Mouse (Mus musculus) limb, embryonic 11.5 days (tissue): ENCODE results near the gene Nucb1. TPM values are rescaled to one million over a fixed set of nuclear protein-coding genes. Genes with fewer than 3 reads are reported as not detected.
A peak's percentile ranks its signal among the peaks of the same experiment; 100 is the strongest.
"Not testable (repeated sequence)": the region's sequence is repeated elsewhere in the genome, so short reads cannot be mapped to it uniquely, and the experiment has no call there.

Experiments
- ATAC-seq: fragments of 200-750 bp; cut with Nextera tagmentation; 2 replicates; pipeline ENCODE4 v1.8.0; 2017; ENCODE audit warnings: low read depth; ENCODE audit not compliant: insufficient number of reproducible peaks, low FRiP score, low TSS enrichment
- DNase-seq: peaks from one replicate; pipeline ENCODE4 v3.0.0-alpha.2; 2015; ENCODE audit warnings: low spot score
- H3K27ac ChIP-seq: fragments of 300-500 bp; sonication (generic); replicated peaks from 2 replicates; pipeline ENCODE4 v1.5.1; 2014; ENCODE audit warnings: low read depth, mild to moderate bottlenecking, low read length
- H3K27me3 ChIP-seq: fragments of 300-500 bp; sonication (generic); 2 replicates; pipeline ENCODE4 v1.6.1; 2014; ENCODE audit warnings: mild to moderate bottlenecking, low read length, mixed read lengths; ENCODE audit not compliant: control insufficient read depth, insufficient read depth
- H3K36me3 ChIP-seq: fragments of 300-500 bp; sonication (generic); 2 replicates; pipeline ENCODE4 v1.6.1; 2014; ENCODE audit warnings: mild to moderate bottlenecking, low read length, moderate library complexity, mixed read lengths; ENCODE audit not compliant: control insufficient read depth, insufficient read depth
- H3K4me1 ChIP-seq: fragments of 300-500 bp; sonication (generic); 2 replicates; pipeline ENCODE4 v1.6.1; 2014; ENCODE audit warnings: low read length, mixed read lengths; ENCODE audit not compliant: control insufficient read depth, insufficient read depth
- H3K4me2 ChIP-seq: fragments of 300-500 bp; sonication (generic); 2 replicates; pipeline ENCODE4 v1.6.1; 2014; ENCODE audit warnings: low read depth, mild to moderate bottlenecking, moderate library complexity; ENCODE audit not compliant: severe bottlenecking
- H3K4me3 ChIP-seq: fragments of 300-500 bp; sonication (generic); 2 replicates; pipeline ENCODE4 v1.5.1; 2014; ENCODE audit warnings: low read depth, low read length
- H3K9ac ChIP-seq: fragments of 300-500 bp; sonication (generic); 2 replicates; pipeline ENCODE4 v1.6.1; 2014; ENCODE audit warnings: mild to moderate bottlenecking, low read length
- H3K9me3 ChIP-seq: fragments of 300-500 bp; sonication (generic); 2 replicates; pipeline ENCODE4 v1.6.1; 2016; ENCODE audit warnings: low read length; ENCODE audit not compliant: control insufficient read depth
- WGBS: fragments of 180-500 bp; shearing (Covaris S2); extraction: QIAGEN DNeasy Blood & Tissue Kit; methylation state at CpG from one replicate; pipeline ENCODE4 v1.1.7; 2014; 5-methylcytosine and 5-hydroxymethylcytosine counted together
- polyA plus RNA-seq: library from polyadenylated mRNA; unstranded; fragments of >200 nt; fragmentation: Nextera tagmentation; extraction: Ambion mirVana; gene quantifications from 2 replicates; pipeline ENCODE4 v1.2.1, GENCODE M21; 2014

Gene Nucb1
- polyA plus RNA-seq, 1 experiment from 2014 or later = 122 TPM

DNA sequence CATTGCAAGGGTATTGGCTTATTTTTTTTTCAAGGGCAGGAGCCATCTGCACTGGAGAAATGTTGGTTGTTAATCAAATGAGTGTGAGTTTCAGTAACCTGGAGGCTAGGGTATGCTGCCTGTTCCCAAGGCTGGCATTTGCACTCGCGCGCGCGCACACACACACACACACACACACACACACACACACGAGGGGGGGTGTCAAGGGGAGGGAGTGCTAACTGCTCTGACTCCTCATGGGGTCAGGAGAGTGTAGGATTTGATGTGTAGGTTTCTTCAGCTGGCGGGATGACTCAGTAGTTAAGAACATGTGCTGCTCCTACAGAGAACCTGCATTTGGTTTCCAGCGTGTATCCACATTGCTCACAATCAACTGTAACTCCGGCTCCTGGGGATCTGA lies 19.4 kb downstream of the Nucb1 start:
- ATAC-seq = 0 out of 2 replicates have a peak, but pooled peaks have one; percentile 13
- Histone ChIP-seq H3K36me3 (peaks cover 14% of the 10 kb centered on the region), H3K4me3 (no peak overlapping the region), H3K9me3 (no peaks in the 10 kb centered on the region), H3K27me3 (no peaks in the 10 kb centered on the region), H3K27ac (no peak overlapping the region), H3K9ac (no peak overlapping the region), H3K4me1 (peaks cover 11% of the 10 kb centered on the region; the same call in 1 of the 2 replicates), H3K4me2 (peak overlapping the region; percentile 24; the same call in 1 of the 2 replicates)
- DNase-seq = peak; percentile 49
- WGBS = 21% methylated on average over 9 of the region's 9 CpGs

DNA sequence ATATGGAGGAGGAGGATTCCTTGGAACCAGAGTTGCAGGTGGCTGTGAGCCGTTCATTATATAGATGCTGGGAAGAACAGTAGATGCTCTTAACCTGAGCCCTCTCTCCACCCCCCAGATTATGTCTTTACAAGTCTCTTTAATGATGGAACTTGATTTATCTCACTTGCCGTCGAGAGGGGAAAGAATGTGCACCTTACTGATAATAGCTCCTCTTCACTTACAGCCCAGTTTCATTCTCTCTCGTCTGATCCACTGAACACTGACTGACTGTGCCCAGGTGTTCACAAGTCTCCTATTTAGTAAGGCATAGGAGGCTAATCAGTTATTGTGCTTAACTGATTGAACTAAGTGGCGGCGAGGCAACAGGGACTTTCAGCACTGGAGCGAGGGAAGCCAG lies 20.6 kb downstream of the Nucb1 start:
- ATAC-seq = no peak
- Histone ChIP-seq H3K4me1 (peaks cover 11% of the 10 kb centered on the region; the same call in 1 of the 2 replicates), H3K4me2 (no peak overlapping the region), H3K27ac (no peak overlapping the region), H3K27me3 (no peaks in the 10 kb centered on the region), H3K9me3 (no peaks in the 10 kb centered on the region), H3K4me3 (no peak overlapping the region), H3K9ac (no peak overlapping the region), H3K36me3 (peaks cover 11% of the 10 kb centered on the region)
- no peak for DNase-seq
- 71% methylated on average over 7 of the region's 7 CpGs for WGBS

DNA sequence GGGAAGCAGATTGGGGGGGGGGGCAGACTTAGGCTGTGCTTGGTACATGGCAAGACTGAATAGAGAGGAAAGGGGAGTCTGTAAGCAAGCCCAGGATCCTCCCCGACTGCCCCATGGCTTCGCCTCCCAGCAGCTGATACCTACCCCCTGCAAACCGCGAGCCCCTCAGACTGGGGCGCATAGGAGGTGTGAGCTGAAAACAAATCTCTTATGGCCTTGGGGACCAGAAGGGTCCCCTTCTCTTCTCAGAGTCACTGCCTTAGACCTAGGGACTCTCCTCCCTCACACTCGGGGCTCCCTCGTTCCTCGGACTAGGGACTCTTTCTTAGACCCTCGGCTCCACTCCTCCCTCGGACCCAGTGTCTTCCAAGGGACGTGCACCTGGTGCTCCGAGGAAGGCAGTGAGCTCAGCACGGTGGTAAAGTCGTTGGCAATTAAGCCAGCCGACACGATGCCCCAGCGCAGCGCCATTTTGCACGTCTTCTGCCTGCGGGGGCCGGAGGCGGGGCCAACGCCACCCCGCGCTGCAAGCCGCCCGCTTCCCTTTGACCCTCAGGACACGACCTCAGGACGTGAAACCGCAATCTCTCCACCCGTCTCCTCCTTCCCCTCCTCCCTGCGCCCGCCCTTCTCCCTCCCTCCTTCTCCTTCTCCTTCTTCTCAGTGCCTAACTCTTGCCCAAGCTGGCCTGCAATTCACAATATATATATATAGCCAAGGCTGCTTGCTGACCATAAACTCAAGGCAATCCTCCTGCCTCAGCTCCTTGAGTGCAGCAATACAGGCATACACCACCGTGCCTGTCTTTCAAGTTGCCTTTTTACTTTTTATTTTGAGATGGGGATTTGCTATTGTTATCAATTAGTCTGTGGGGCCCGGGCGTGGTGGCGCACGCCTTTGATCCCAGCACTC lies 21.7 kb downstream of the Nucb1 start, which contains the start of gene Dhdh:
Dhdh (minus strand) TSS at position 513 of the 912 bp plus-strand sequence.
- Histone ChIP-seq H3K4me2 (peak within 1 kb of the TSS; percentile 57), H3K4me3 (peak within 1 kb of the TSS; percentile 41), H3K4me1 (peaks cover 11% of the 10 kb centered on the region; the same call in 1 of the 2 replicates), H3K9me3 (no peaks in the 10 kb centered on the region), H3K27me3 (no peaks in the 10 kb centered on the region), H3K36me3 (peaks cover 1% of the 10 kb centered on the region; the same call in 1 of the 2 replicates), H3K27ac (peak within 1 kb of the TSS; percentile 73; the same call in 1 of the 2 replicates), H3K9ac (peak within 1 kb of the TSS; percentile 70)
- ATAC-seq (peak; percentile 48), DNase-seq (peak; percentile 72)
- WGBS = 8% methylated on average over 36 of the region's 38 CpGs

DNA sequence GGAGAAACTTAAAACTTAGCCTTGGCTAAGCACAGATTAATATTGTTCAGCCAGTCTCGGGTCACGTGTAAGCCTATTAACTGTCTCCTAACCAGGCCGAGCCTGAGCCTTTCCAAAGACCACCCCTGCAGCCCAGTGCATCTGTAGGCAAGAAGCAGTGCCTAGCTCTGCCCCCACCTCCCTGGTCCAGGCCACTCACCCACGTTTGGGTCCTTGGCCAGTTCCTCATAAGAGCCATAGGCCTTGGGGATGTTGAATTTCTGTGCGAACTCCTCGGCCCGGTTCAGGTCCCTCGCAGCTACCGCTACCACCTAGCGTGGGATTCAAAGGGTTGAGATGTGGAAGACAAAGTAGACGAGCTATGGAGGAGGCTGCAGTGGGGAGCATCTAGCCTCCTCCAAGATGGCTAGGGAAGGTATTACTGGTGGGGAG lies 22.3 kb downstream of the Nucb1 start:
- peak overlapping the region; percentile 73; the same call in 1 of the 2 replicates for H3K27ac ChIP-seq
- ATAC-seq = peak; percentile 33; the same call in 1 of the 2 replicates
- no peaks in the 10 kb centered on the region for H3K27me3 ChIP-seq
- no peaks in the 10 kb centered on the region; the same call in 1 of the 2 replicates for H3K36me3 ChIP-seq
- DNase-seq = peak; percentile 37
- peak overlapping the region; percentile 57 for H3K4me2 ChIP-seq
- WGBS = 32% methylated on average over 11 of the region's 11 CpGs
- no peaks in the 10 kb centered on the region for H3K9me3 ChIP-seq
- H3K4me1 ChIP-seq = peaks cover 11% of the 10 kb centered on the region; the same call in 1 of the 2 replicates
- H3K4me3 ChIP-seq = peak overlapping the region; percentile 41
- H3K9ac ChIP-seq = no peak overlapping the region

DNA sequence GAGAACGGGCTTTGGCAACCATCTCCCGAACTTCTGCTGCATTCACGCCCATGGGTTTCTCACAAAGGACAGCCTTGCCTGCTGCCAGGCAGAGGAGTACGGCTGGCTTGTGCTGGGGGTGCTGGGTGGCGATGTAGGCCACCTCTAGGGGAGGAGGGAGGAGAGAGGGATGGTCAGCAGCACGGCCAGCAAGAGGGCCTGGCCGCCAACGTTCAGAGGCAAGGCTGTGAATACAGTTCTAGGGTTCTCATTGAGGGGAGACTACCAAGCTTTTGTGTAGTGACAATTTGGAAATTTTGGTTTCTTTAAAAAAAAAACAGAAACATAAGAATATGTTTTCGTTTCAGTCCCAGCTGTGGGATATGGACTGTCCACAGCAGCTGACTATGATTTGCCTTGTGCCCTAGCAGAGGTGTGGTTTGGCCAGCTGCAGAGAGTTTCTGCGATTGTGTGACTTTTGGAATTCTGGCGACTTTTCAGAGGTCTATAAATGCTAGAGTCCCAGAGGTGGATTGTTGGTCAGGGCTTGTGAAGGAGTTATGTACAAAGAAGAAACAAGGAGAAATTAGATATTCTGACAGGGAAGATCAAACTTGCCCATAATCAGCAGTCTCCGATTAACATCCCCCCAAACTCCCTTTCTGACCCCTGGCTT lies 23.3 kb downstream of the Nucb1 start, which contains the start of gene Gm45808:
Gm45808 (minus strand) TSS at position 51 of the 655 bp plus-strand sequence.
- Histone ChIP-seq H3K9ac (no peak within 1 kb of the TSS), H3K36me3 (no peaks in the 10 kb centered on the region), H3K4me3 (no peak within 1 kb of the TSS), H3K9me3 (no peaks in the 10 kb centered on the region), H3K27me3 (no peaks in the 10 kb centered on the region), H3K4me1 (peaks cover 11% of the 10 kb centered on the region; the same call in 1 of the 2 replicates), H3K4me2 (no peak within 1 kb of the TSS; the same call in 1 of the 2 replicates), H3K27ac (no peak within 1 kb of the TSS)
- 84% methylated on average over 12 of the region's 12 CpGs for WGBS
- DNase-seq = no peak
- ATAC-seq = no peak

DNA sequence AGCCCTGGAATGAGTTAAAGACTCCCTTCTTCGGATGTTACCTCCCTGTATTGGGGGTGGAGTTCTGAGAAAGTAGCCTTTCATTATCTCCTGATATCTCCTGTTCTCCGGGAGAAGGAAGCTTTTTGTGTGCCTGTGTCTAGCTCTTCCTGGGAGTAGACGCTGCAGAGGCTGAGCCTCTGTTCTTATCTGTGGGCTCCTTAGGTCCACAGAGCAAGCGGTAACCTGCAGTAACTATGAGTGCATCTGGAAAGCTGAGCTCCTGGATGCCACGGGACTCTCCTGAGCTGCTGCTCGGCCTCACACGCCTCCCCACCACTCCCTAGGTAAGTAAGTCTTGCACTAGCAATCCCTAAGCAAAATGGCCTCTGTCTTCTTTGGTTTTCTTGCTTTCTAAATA lies 24.0 kb downstream of the Nucb1 start:
- no peaks in the 10 kb centered on the region for H3K36me3 ChIP-seq
- H3K9me3 ChIP-seq = no peaks in the 10 kb centered on the region
- H3K9ac ChIP-seq = no peak overlapping the region
- H3K4me1 ChIP-seq = peaks cover 10% of the 10 kb centered on the region; the same call in 1 of the 2 replicates
- DNase-seq (no peak), ATAC-seq (no peak)
- no peak overlapping the region for H3K27ac ChIP-seq
- no peak overlapping the region for H3K4me3 ChIP-seq
- H3K27me3 ChIP-seq = no peaks in the 10 kb centered on the region
- no peak overlapping the region for H3K4me2 ChIP-seq
- 79% methylated on average over 7 of the region's 7 CpGs for WGBS

DNA sequence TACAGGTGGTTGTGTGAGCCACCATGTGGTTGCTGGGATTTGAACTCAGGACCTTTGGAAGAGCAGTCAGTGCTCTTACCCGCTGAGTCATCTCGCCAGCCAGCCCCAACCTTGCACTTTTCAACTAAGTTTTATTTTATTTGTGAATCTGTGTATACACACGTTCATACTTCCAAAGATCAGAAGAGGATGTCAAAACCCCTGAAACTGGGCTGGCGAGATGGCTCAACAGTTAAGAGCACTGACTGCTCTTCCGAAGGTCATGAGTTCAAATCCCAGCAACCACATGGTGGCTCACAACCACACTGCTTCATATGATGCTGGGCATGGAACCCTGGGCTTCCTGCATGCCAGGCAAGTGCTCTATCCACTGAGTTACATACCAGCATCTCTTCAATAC lies 25.2 kb downstream of the Nucb1 start:
- 91% methylated on average over 5 of the region's 5 CpGs for WGBS

DNA sequence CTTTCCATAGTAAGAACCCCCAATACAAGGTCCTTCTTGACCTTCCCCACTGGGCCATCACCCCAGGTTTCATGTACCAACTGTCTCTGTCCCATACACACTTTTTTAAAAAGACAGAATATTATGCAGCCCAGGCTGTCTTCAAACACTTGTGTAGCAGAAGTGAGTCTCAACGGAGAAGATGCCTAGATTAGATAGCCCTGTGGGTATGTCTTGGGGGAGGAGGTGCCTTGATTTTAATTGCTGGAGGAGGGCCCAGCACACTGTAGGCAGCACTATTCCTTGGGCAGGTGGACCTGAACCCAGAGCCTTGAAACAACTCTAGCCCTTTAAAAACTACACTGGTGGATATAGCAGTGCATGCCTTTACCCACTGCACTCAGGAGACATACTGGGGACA lies 28.0 kb downstream of the Nucb1 start:
- Histone ChIP-seq H3K4me1 (no peaks in the 10 kb centered on the region), H3K4me3 (no peak overlapping the region), H3K27me3 (no peaks in the 10 kb centered on the region), H3K9ac (no peak overlapping the region), H3K4me2 (no peak overlapping the region), H3K27ac (no peak overlapping the region), H3K36me3 (no peaks in the 10 kb centered on the region), H3K9me3 (no peaks in the 10 kb centered on the region)
- DNase-seq (no peak), ATAC-seq (no peak)
- WGBS = 92% methylated on average over 1 of the region's 1 CpGs

More for the DNA sequence above, 25.2 kb downstream of the Nucb1 start:
- H3K27me3 ChIP-seq, H3K27ac ChIP-seq, ATAC-seq, H3K4me3 ChIP-seq, H3K4me2 ChIP-seq, DNase-seq, H3K9me3 ChIP-seq, H3K4me1 ChIP-seq, H3K36me3 ChIP-seq, H3K9ac ChIP-seq: not testable (repeated sequence)
